Mouse (Mus musculus): ENCODE data around the gene Kif5c. TPM values are rescaled to one million over a fixed set of nuclear protein-coding genes. Genes with fewer than 3 reads are reported as not detected.

Kif5c gene
- total RNA-seq, 2 experiments from 2014 or later: 500 to 512 TPM

- DNase-seq: no peak
Observed at GRCm38 (mm10) chr2:49671753-49672500, 52.8 kb downstream of the Kif5c start.

- no peak for DNase-seq
Observed at GRCm38 (mm10) chr2:49672501-49672874, 53.4 kb downstream of the Kif5c start.

- DNase-seq: no peak
Observed at GRCm38 (mm10) chr2:49676020-49676419, 56.9 kb downstream of the Kif5c start.

- DNase-seq: no peak
Observed at GRCm38 (mm10) chr2:49678386-49678785, 59.3 kb downstream of the Kif5c start.

- DNase-seq: no peak
Observed at GRCm38 (mm10) chr2:49679135-49679964, 60.3 kb downstream of the Kif5c start.

GRCm38 (mm10) chr2:49682754-49683153 lies 63.7 kb downstream of the Kif5c start:
- DNase-seq: no peak

- no peak for DNase-seq
Observed at GRCm38 (mm10) chr2:49684808-49685207, 65.7 kb downstream of the Kif5c start.

- DNase-seq: no peak
Observed at GRCm38 (mm10) chr2:49690421-49690826, 71.3 kb downstream of the Kif5c start.

- DNase-seq: no peak
Observed at GRCm38 (mm10) chr2:49691441-49691840, 72.3 kb downstream of the Kif5c start.

- DNase-seq: no peak
Observed at GRCm38 (mm10) chr2:49694727-49695126, 75.6 kb downstream of the Kif5c start.

GRCm38 (mm10) chr2:49695461-49695860 lies 76.4 kb downstream of the Kif5c start:
- DNase-seq: no peak

- DNase-seq: no peak
Observed at GRCm38 (mm10) chr2:49698851-49699250, 79.8 kb downstream of the Kif5c start.

GRCm38 (mm10) chr2:49700176-49700971 lies 81.3 kb downstream of the Kif5c start:
- no peak for DNase-seq

- no peak for DNase-seq
Observed at GRCm38 (mm10) chr2:49710223-49710622, 91.1 kb downstream of the Kif5c start.

- no peak for DNase-seq
Observed at GRCm38 (mm10) chr2:49711693-49712092, 92.6 kb downstream of the Kif5c start.

- no peak for DNase-seq
Observed at GRCm38 (mm10) chr2:49712336-49712887, 93.3 kb downstream of the Kif5c start.

- DNase-seq: no peak
Observed at GRCm38 (mm10) chr2:49716490-49716889, 97.4 kb downstream of the Kif5c start.

GRCm38 (mm10) chr2:49717437-49718116 lies 98.5 kb downstream of the Kif5c start:
- DNase-seq: no peak

- DNase-seq: no peak
Observed at GRCm38 (mm10) chr2:49718492-49718891, 99.4 kb downstream of the Kif5c start.

- no peak for DNase-seq
Observed at GRCm38 (mm10) chr2:49718935-49719850, 100.1 kb downstream of the Kif5c start.

GRCm38 (mm10) chr2:49719854-49720253 lies 100.8 kb downstream of the Kif5c start:
- no peak for DNase-seq
